Mouse (Mus musculus) lung, postnatal 0 days (tissue): ENCODE measurements around the gene Tdo2.

Source experiments
- CTCF ChIP-seq: IDR thresholded peaks from 2 replicates; pipeline ENCODE4 v1.5.1; 2016; ENCODE audit warnings: antibody characterized with exemption, mild to moderate bottlenecking
- EP300 ChIP-seq: IDR thresholded peaks from 2 replicates; pipeline ENCODE4 v1.6.1; 2016; ENCODE audit warnings: antibody characterized with exemption, mild to moderate bottlenecking, control low read depth

DNA sequence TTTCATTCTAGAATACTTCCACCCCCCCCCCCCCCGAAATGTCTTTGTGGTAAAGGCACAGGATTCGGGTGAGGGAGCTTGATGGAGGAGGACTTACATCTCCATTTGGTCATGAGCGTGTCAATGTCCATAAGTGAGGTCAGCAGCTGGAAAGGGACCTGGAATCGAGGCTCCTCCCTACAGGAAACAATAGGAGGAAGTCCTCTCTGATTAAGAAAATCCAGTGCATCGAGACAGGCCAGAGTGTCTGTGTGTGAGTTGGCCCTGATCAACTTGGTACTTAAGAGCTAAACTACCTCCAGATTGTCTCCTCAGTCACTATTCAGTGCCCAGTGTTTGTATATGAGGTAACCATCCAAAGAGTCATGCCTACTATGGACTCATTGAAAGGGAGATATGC lies 14.7 kb downstream of the Tdo2 start:
- TF ChIP-seq CTCF (no peak), EP300 (no peak)
